Mouse (Mus musculus) erythroid progenitor cell, adult 5-6 weeks (primary cell): ENCODE results near the gene Dppa1. TPM values are rescaled to one million over a fixed set of nuclear protein-coding genes. Genes with fewer than 3 reads are reported as not detected.

ENCODE experiments used
- ATAC-seq: replicated peaks from 2 replicates; pipeline ENCODE4 v1.8.0; 2016; ENCODE audit warnings: moderate number of reproducible peaks, mild to moderate bottlenecking, moderate TSS enrichment, inconsistent platforms; ENCODE audit not compliant: poor library complexity, low FRiP score, severe bottlenecking
- total RNA-seq, 2 experiments: library from RNA; stranded (forward) in 1 of 2; stranded (reverse) in 1 of 2; fragments of 150-400 nt in 1 of 2; fragments of 186-747, 209-891 nt in 1 of 2; gene quantifications; 2 replicates each; pipeline versions ENCODE4 v1.2.3 to v1.2.4; 2015 to 2017; ENCODE audit warnings: low replicate concordance in 2 of 2

The Dppa1 gene
- total RNA-seq, 2 experiments from 2014 or later, result not detected

- no peak for ATAC-seq
These were observed 64.4 kb downstream of the Dppa1 start for GRCm38 (mm10) chr11:46564671-46565070.

GRCm38 (mm10) chr11:46561096-46561495 is 68.0 kb downstream of the Dppa1 start:
- no peak for ATAC-seq

Other genes with a start within 250 kb of the Dppa1 start
- 3.2 and 5.0 TPM in 2 replicates for gene Itk, start 239.7 kb downstream of the Dppa1 start, total RNA-seq (2015; ENCODE audit: low replicate concordance)
- 2.2 and 2.9 TPM in 2 replicates for gene Itk, start 239.7 kb downstream of the Dppa1 start, total RNA-seq (2017; ENCODE audit: low replicate concordance)
- not detected in 2 replicates for gene Fam71b, start 232.7 kb downstream of the Dppa1 start, total RNA-seq (2015; ENCODE audit: low replicate concordance)
- gene Fam71b, start 232.7 kb downstream of the Dppa1 start, total RNA-seq (2017; ENCODE audit: low replicate concordance), result not detected in 2 replicates
- gene Med7, start 192.3 kb downstream of the Dppa1 start, total RNA-seq (2015; ENCODE audit: low replicate concordance), result 125 and 166 TPM in 2 replicates
- gene Med7, start 192.3 kb downstream of the Dppa1 start, total RNA-seq (2017; ENCODE audit: low replicate concordance), result 59.0 and 65.5 TPM in 2 replicates
- 2.1 TPM in 1 of 2 replicates, not detected in the other for gene Havcr2, start 174.3 kb downstream of the Dppa1 start, total RNA-seq (2015; ENCODE audit: low replicate concordance)
- 1.5 and 2.5 TPM in 2 replicates for gene Havcr2, start 174.3 kb downstream of the Dppa1 start, total RNA-seq (2017; ENCODE audit: low replicate concordance)
- gene Gm12169, start 105.0 kb downstream of the Dppa1 start, total RNA-seq (2015; ENCODE audit: low replicate concordance), result not detected in 2 replicates
- not detected in 2 replicates for gene Gm12169, start 105.0 kb downstream of the Dppa1 start, total RNA-seq (2017; ENCODE audit: low replicate concordance)
- not detected in 2 replicates for gene BC053393, start 57.7 kb downstream of the Dppa1 start, total RNA-seq (2015; ENCODE audit: low replicate concordance)
- gene BC053393, start 57.7 kb downstream of the Dppa1 start, total RNA-seq (2017; ENCODE audit: low replicate concordance), result not detected in 2 replicates
- gene Timd2, start 77.8 kb upstream of the Dppa1 start, total RNA-seq (2015; ENCODE audit: low replicate concordance), result not detected in 2 replicates
- not detected in 2 replicates for gene Timd2, start 77.8 kb upstream of the Dppa1 start, total RNA-seq (2017; ENCODE audit: low replicate concordance)
- not detected in 2 replicates for gene Havcr1, start 105.8 kb upstream of the Dppa1 start, total RNA-seq (2015; ENCODE audit: low replicate concordance)
- gene Havcr1, start 105.8 kb upstream of the Dppa1 start, total RNA-seq (2017; ENCODE audit: low replicate concordance), result not detected in 2 replicates
- gene Timd4, start 181.5 kb upstream of the Dppa1 start, total RNA-seq (2015; ENCODE audit: low replicate concordance), result 2.9 and 3.8 TPM in 2 replicates
- gene Timd4, start 181.5 kb upstream of the Dppa1 start, total RNA-seq (2017; ENCODE audit: low replicate concordance), result 3.9 and 5.6 TPM in 2 replicates